Mouse (Mus musculus) v-Abl transformed pro-B cells (cell line): ENCODE measurements around the gene Etnk2.

Source experiments
- in situ Hi-C, 2 experiments: fragments of 400-800 bp; cut with MboI; formaldehyde crosslinking; loops; one replicate each; pipeline ENCODE4 v1.15.1; 2025; ENCODE audit not compliant: unreplicated experiment in 2 of 2

Etnk2 gene

DNA sequence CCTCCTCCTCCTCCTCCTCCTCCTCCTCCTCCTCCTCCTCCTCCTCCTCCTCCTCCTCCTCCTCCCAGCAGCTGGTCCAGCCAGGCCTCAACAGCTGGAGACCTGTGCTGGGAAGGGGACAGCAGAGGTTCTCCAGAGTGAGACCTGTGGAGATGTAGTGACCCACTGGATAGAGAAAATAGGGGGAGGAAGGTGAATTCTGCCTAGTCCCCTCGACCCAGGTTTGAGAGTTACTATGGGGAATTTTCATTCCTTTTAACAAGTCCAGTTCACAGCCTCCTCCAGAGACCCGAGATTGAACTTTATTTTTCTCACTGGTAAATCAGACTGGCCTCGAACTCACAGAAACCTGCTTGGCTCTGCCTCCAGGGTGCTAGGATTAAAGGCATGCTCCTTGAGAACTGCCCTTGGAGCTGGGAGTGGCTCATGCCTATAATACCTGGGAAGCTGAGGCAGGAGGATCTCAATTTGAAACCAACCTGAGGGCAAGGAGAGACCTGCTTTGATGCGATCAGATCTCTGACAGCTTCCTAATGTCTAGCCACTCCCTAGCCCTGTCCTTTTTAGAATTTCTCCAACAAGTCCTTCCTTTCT, 61.3 kb downstream of the Etnk2 start:
- in situ Hi-C loops = loop anchor here in 1 of 2 experiments (25.0 kb wide), 1 partner anchor 687 kb away; the partner anchor contains the start of gene Nfasc
